Mouse (Mus musculus) heart, embryonic 12.5 days (tissue): ENCODE data around the gene Tmem256. TPM values are rescaled to one million over a fixed set of nuclear protein-coding genes. Genes with fewer than 3 reads are reported as not detected.

Experiments
- ATAC-seq: fragments of 200-750 bp; cut with Nextera tagmentation; 2 replicates; pipeline ENCODE4 v1.8.0; 2017; ENCODE audit warnings: moderate TSS enrichment, moderate library complexity; ENCODE audit not compliant: insufficient number of reproducible peaks, low FRiP score
- H3K27ac ChIP-seq: fragments of 300-500 bp; sonication (generic); 2 replicates; pipeline ENCODE4 v1.5.1; 2016; ENCODE audit warnings: mild to moderate bottlenecking, moderate library complexity; ENCODE audit not compliant: poor library complexity, severe bottlenecking
- H3K27me3 ChIP-seq: fragments of 300-500 bp; sonication (generic); replicated peaks from 2 replicates; pipeline ENCODE4 v1.6.1; 2016; ENCODE audit warnings: mild to moderate bottlenecking, moderate library complexity
- H3K36me3 ChIP-seq: fragments of 300-500 bp; sonication (generic); 2 replicates; pipeline ENCODE4 v1.6.1; 2016; ENCODE audit warnings: mild to moderate bottlenecking, moderate library complexity
- H3K4me1 ChIP-seq: fragments of 300-500 bp; sonication (generic); replicated peaks from 2 replicates; pipeline ENCODE4 v1.6.1; 2016; ENCODE audit warnings: mild to moderate bottlenecking
- H3K4me2 ChIP-seq: fragments of 300-500 bp; sonication (generic); 2 replicates; pipeline ENCODE4 v1.6.1; 2016; ENCODE audit warnings: mild to moderate bottlenecking, moderate library complexity
- H3K4me3 ChIP-seq: fragments of 300-500 bp; sonication (generic); 2 replicates; pipeline ENCODE4 v1.5.1; 2016; ENCODE audit warnings: mild to moderate bottlenecking
- H3K9ac ChIP-seq: fragments of 300-500 bp; sonication (generic); 2 replicates; pipeline ENCODE4 v1.6.1; 2016; ENCODE audit warnings: mild to moderate bottlenecking, moderate library complexity
- H3K9me3 ChIP-seq: fragments of 300-500 bp; sonication (generic); replicated peaks from 2 replicates; pipeline ENCODE4 v1.6.1; 2016; ENCODE audit warnings: mild to moderate bottlenecking, moderate library complexity
- WGBS: fragments of 180-500 bp; shearing (Covaris S2); methylation state at CpG from one replicate; pipeline ENCODE4 v1.1.7; 2016; 5-methylcytosine and 5-hydroxymethylcytosine counted together
- polyA plus RNA-seq: library from polyadenylated mRNA; unstranded; fragments of >200 nt; fragmentation: Nextera tagmentation; extraction: Ambion mirVana; gene quantifications from 2 replicates; pipeline ENCODE4 v1.2.1, GENCODE M21; 2016

Tmem256 gene
- polyA plus RNA-seq, 1 experiment from 2014 or later: 297 TPM

- Histone ChIP-seq H3K27ac (0 out of 2 replicates have a peak overlapping the region, but pooled peaks have one; percentile 41), H3K9me3 (no peaks in the 10 kb centered on the region), H3K36me3 (no peaks in the 10 kb centered on the region), H3K4me1 (peaks cover 45% of the 10 kb centered on the region), H3K4me3 (peak overlapping the region; percentile 63), H3K27me3 (peaks cover 48% of the 10 kb centered on the region), H3K9ac (peak overlapping the region; percentile 78), H3K4me2 (peak overlapping the region; percentile 92)
- WGBS: 1% methylated on average over 41 of the region's 52 CpGs
- ATAC-seq: no peak
Observed at GRCm38 (mm10) chr11:69836703-69837576, 1.4 kb upstream of the Tmem256 start.

GRCm38 (mm10) chr11:69837604-69837951, 736 bp upstream of the Tmem256 start, which contains the start of gene Nlgn2:
TSS of gene Nlgn2 (minus strand) at chr11:69837784.
- under 1% methylated on average over 31 of the region's 32 CpGs for WGBS
- Histone ChIP-seq H3K36me3 (no peaks in the 10 kb centered on the region), H3K4me1 (peaks cover 45% of the 10 kb centered on the region), H3K9me3 (no peaks in the 10 kb centered on the region), H3K4me2 (peak within 1 kb of the TSS; percentile 92), H3K27ac (peak within 1 kb of the TSS; percentile 73), H3K4me3 (peak within 1 kb of the TSS; percentile 63), H3K9ac (peak within 1 kb of the TSS; percentile 78), H3K27me3 (peaks cover 42% of the 10 kb centered on the region)
- ATAC-seq: peak; percentile 76

GRCm38 (mm10) chr11:69838714-69839104, 395 bp downstream of the Tmem256 start:
- Histone ChIP-seq H3K27ac (peak overlapping the region; percentile 73), H3K4me2 (peak overlapping the region; percentile 92), H3K4me1 (peaks cover 43% of the 10 kb centered on the region), H3K27me3 (peaks cover 30% of the 10 kb centered on the region), H3K36me3 (no peaks in the 10 kb centered on the region), H3K9ac (peak overlapping the region; percentile 75), H3K9me3 (no peaks in the 10 kb centered on the region), H3K4me3 (peak overlapping the region; percentile 63)
- WGBS: 1% methylated on average over 7 of the region's 7 CpGs
- ATAC-seq: no peak

GRCm38 (mm10) chr11:69846198-69846680, 7.9 kb downstream of the Tmem256 start, which contains the start of gene Plscr3:
TSS of gene Plscr3 (plus strand) at chr11:69846376.
- Histone ChIP-seq H3K4me3 (peak within 1 kb of the TSS; percentile 76), H3K36me3 (peaks cover 36% of the 10 kb centered on the region), H3K9me3 (no peaks in the 10 kb centered on the region), H3K27me3 (no peaks in the 10 kb centered on the region), H3K4me2 (peak within 1 kb of the TSS; percentile 81), H3K9ac (peak within 1 kb of the TSS; percentile 88), H3K4me1 (peaks cover 26% of the 10 kb centered on the region), H3K27ac (peak within 1 kb of the TSS; percentile 93)
- peak; percentile 96 for ATAC-seq
- WGBS: 1% methylated on average over 38 of the region's 38 CpGs

GRCm38 (mm10) chr11:69846738-69847688, 8.7 kb downstream of the Tmem256 start:
- whole genome bisulfite sequencing: 14% methylated on average over 37 of the region's 37 CpGs
- peak; percentile 53 for ATAC-seq
- Histone ChIP-seq H3K9me3 (no peaks in the 10 kb centered on the region), H3K9ac (peak overlapping the region; percentile 88), H3K4me3 (peak overlapping the region; percentile 76), H3K4me2 (peak overlapping the region; percentile 81), H3K36me3 (peaks cover 44% of the 10 kb centered on the region), H3K4me1 (peaks cover 28% of the 10 kb centered on the region), H3K27me3 (no peaks in the 10 kb centered on the region), H3K27ac (peak overlapping the region; percentile 93)

GRCm38 (mm10) chr11:69848021-69848420, 9.7 kb downstream of the Tmem256 start:
- Histone ChIP-seq H3K9me3 (no peaks in the 10 kb centered on the region), H3K4me1 (peaks cover 32% of the 10 kb centered on the region), H3K4me3 (peak overlapping the region; percentile 76), H3K4me2 (peak overlapping the region; percentile 81), H3K27ac (no peak overlapping the region), H3K9ac (no peak overlapping the region), H3K36me3 (peaks cover 49% of the 10 kb centered on the region), H3K27me3 (no peaks in the 10 kb centered on the region)
- 94% methylated on average over 6 of the region's 6 CpGs for WGBS
- no peak for ATAC-seq

GRCm38 (mm10) chr11:69849128-69849527, 10.8 kb downstream of the Tmem256 start:
- H3K9me3 ChIP-seq: no peaks in the 10 kb centered on the region
- no peak for ATAC-seq
- H3K36me3 ChIP-seq: peaks cover 49% of the 10 kb centered on the region
- peaks cover 35% of the 10 kb centered on the region for H3K4me1 ChIP-seq
- H3K4me3 ChIP-seq: no peak overlapping the region
- H3K27me3 ChIP-seq: no peaks in the 10 kb centered on the region
- WGBS: 73% methylated on average over 9 of the region's 9 CpGs
- H3K27ac ChIP-seq: no peak overlapping the region
- H3K9ac ChIP-seq: no peak overlapping the region
- no peak overlapping the region for H3K4me2 ChIP-seq

- Histone ChIP-seq H3K9me3 (no peaks in the 10 kb centered on the region), H3K4me3 (no peak overlapping the region), H3K27ac (no peak overlapping the region), H3K9ac (no peak overlapping the region), H3K4me2 (no peak overlapping the region), H3K4me1 (peaks cover 35% of the 10 kb centered on the region), H3K27me3 (no peaks in the 10 kb centered on the region), H3K36me3 (peaks cover 49% of the 10 kb centered on the region)
- WGBS: 92% methylated on average over 15 of the region's 15 CpGs
- ATAC-seq: no peak
Observed at GRCm38 (mm10) chr11:69849884-69850283, 11.6 kb downstream of the Tmem256 start.

GRCm38 (mm10) chr11:69850754-69851153, 12.4 kb downstream of the Tmem256 start:
- Histone ChIP-seq H3K36me3 (peaks cover 49% of the 10 kb centered on the region), H3K4me2 (no peak overlapping the region), H3K27me3 (peaks cover 1% of the 10 kb centered on the region; the same call in 1 of the 2 replicates), H3K4me3 (no peak overlapping the region), H3K4me1 (peaks cover 39% of the 10 kb centered on the region), H3K9me3 (no peaks in the 10 kb centered on the region), H3K27ac (no peak overlapping the region), H3K9ac (no peak overlapping the region)
- ATAC-seq: no peak
- 74% methylated on average over 8 of the region's 8 CpGs for WGBS

GRCm38 (mm10) chr11:69853994-69854393, 15.7 kb downstream of the Tmem256 start:
- H3K4me1 ChIP-seq: peaks cover 17% of the 10 kb centered on the region; the same call in 1 of the 2 replicates
- H3K9ac ChIP-seq: no peak overlapping the region
- peak overlapping the region; percentile 38 for H3K27ac ChIP-seq
- H3K9me3 ChIP-seq: no peaks in the 10 kb centered on the region
- ATAC-seq: peak; percentile 94
- peaks cover 27% of the 10 kb centered on the region for H3K27me3 ChIP-seq
- WGBS: 36% methylated on average over 7 of the region's 7 CpGs
- no peak overlapping the region for H3K4me3 ChIP-seq
- H3K36me3 ChIP-seq: peaks cover 35% of the 10 kb centered on the region
- peak overlapping the region; percentile 4 for H3K4me2 ChIP-seq
